Mouse (Mus musculus): Measurements from ENCODE around the gene 3110009E18Rik.
A peak's percentile ranks its signal among the peaks of the same experiment; 100 is the strongest.

Gene 3110009E18Rik

DNA sequence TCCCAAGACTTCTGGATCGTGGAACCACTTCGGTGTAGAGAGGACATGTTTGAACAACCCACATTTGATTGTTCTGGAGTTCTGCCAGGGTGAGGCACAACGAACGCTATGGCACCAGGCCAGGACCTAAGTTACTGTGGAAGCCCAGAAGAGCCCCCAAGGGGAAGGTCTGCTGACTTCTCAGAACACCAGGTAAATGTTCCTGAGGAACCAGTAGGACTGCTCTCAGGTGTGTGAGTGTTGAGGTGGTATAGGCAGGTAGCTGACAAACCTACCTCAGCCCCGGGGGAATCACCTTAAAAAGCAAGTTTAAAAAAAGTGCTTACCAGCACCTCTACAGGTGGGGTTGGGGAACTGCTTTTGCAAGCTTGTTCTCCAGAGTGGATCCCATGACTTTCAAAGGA is 15.4 kb upstream of the 3110009E18Rik start:
- DNase-seq, result peak; percentile 66

- DNase-seq, result peak; percentile 90
These were observed 11.1 kb upstream of the 3110009E18Rik start for GRCm38 (mm10) chr1:120109741-120110432.

DNA sequence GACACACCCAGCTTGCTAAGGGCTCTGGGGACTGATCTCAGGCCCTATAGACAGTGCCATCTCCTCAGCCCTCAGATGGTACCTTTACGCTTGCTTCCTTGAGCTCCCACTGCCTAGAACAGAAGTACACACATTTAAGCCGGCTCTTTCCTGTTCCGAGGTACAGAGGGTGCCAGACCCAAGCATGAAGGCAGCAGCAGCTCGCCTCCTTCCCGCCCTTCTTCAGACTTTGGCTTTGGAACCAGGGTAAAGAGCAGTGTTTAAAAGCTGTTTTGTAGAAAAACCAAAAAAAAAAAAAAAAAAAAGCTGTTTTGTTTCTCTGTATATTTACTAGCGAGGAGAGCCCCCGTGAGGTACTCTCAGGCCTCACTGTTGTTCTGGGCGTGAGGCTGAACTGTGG is 9.2 kb upstream of the 3110009E18Rik start:
- peak; percentile 58 for DNase-seq

GRCm38 (mm10) chr1:120112251-120113187 is 8.5 kb upstream of the 3110009E18Rik start:
- DNase-seq, result no peak

DNA sequence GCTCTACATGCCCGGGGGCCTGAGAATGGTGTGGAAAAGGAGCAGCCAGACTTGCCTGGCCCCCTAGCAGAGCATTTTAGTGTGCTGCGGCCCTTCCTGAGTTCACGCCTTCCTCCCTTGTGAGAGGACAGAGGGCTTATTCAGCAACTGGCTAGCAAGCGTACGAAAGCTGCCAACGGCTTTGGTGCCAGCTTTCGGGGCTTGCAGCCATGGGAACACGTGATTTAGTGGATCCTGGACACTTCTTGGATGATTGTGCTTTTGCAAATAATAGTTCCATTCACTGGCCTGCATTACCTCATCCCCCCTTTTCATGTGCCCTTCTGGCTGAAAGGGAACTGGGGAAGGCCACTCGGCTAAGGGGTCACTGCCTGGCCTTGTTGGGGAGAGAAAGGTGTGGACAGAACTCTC is 5.3 kb upstream of the 3110009E18Rik start:
- DNase-seq, result peak; percentile 91

DNA sequence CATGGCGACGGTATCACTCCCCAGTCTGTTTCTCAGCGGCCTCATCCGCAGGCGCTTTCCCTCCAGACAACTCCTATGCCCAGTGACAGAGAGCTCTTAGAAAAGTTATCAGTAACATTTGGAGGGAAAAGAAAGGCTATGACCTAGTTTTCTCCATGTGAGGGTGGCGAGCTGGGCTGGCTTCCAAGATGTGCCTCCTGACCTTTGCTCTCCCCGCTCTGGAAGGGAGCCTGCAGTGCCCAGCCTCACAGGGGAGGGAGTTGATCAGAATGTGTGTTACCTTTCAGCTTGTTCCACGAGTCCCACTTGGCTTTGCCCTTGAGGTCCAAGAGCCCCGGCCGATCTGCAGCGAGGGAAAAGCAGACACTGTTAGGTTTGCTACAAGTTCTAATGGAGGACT is 4.9 kb upstream of the 3110009E18Rik start:
- DNase-seq, result peak; percentile 91

DNA sequence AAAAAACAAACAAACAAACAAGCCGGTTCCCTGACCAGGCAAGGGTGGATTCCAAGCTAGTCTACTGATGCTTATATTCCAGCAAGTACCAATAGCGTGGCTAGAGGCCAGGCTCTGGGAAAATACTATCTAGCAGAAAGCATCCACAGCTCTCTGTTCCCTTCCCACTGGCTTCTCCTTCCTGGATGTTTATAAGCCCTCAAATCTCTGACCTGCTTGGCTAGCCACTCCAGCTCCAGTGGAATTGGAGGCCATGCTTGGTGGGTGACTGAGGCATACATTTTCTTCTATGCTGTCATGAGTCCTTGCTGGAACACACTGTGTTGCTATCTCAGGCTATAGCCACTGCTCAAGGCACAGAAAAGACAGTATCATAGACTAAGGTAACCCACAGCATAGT is 2.1 kb upstream of the 3110009E18Rik start:
- no peak for DNase-seq

DNA sequence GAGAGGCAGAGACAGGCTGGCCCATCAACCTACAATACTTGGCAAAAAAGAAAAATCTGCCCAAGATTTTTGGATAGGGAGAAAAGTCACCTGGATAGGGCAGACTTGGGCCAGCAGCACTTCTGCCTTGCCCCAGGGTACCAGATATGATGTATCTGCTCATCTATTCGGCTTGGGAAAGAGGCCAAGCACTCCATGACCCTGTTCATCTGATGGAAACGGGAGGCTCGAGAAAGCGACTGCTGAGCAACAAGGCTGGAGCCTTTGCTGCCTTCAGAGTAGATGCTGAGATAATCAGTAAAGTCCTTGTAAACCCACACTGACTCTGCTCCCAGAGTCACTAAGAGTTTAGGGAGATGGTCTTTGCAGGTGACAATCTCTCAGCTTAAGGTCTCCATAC is 1.6 kb upstream of the 3110009E18Rik start:
- no peak for DNase-seq

GRCm38 (mm10) chr1:120120141-120120968 is 632 bp upstream of the 3110009E18Rik start:
- peak; percentile 92 for DNase-seq

DNA sequence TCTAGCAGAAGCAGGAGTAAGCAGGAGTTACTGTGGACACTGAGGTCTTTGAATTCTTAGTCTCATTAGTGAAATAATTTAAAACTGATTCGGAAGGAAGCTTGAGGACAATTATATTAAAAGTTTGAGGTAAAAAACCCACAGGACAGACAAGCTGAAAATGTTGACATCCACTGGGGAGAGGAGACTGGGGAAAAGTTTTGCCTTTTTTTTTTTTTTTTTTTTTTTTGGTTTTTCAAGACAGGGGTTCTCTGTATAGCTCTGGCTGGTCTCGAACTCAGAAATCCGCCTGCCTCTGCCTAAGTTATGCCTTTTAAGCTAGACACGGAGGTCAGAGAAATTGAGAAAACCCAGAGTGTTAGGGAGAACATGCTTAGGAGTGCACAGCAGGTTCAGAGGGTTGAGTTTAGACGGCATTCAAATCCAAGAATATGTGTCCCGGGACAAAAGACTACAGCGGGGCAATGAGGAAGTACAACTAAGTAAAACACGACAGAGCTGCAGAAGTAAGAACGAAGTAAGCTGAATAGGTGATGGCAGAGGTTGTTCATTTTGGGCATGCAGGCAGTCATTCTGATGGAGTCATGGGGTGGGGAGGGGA is 1.0 kb downstream of the 3110009E18Rik start:
- DNase-seq, result no peak

GRCm38 (mm10) chr1:120122634-120123383 is 1.8 kb downstream of the 3110009E18Rik start:
- DNase-seq, result no peak

GRCm38 (mm10) chr1:120124839-120125238 is 3.9 kb downstream of the 3110009E18Rik start:
- DNase-seq, result peak; percentile 61

DNA sequence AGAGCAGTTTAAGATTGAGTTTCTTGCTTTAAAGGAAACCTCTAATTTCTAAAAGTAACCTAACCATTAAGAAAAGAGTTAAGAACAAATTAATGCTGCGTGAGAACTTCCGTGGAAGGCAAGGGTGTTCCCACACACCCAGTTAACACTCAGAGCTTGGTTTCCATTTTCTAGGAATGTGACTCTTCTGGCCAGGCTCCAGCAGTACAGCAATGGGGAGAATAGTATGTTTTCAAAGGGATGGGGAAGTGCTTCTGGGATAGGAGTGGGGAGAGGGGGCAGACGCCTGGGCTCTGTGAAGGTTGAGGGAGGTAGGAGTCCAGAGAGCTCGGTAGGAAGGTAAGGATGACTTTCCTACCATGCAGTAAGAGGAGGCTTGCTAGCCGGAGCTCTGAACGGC is 4.5 kb downstream of the 3110009E18Rik start:
- DNase-seq, result no peak

- peak; percentile 46 for DNase-seq
These were observed 5.3 kb downstream of the 3110009E18Rik start for GRCm38 (mm10) chr1:120126318-120126717.

GRCm38 (mm10) chr1:120132376-120132775 is 11.4 kb downstream of the 3110009E18Rik start:
- DNase-seq, result no peak

DNA sequence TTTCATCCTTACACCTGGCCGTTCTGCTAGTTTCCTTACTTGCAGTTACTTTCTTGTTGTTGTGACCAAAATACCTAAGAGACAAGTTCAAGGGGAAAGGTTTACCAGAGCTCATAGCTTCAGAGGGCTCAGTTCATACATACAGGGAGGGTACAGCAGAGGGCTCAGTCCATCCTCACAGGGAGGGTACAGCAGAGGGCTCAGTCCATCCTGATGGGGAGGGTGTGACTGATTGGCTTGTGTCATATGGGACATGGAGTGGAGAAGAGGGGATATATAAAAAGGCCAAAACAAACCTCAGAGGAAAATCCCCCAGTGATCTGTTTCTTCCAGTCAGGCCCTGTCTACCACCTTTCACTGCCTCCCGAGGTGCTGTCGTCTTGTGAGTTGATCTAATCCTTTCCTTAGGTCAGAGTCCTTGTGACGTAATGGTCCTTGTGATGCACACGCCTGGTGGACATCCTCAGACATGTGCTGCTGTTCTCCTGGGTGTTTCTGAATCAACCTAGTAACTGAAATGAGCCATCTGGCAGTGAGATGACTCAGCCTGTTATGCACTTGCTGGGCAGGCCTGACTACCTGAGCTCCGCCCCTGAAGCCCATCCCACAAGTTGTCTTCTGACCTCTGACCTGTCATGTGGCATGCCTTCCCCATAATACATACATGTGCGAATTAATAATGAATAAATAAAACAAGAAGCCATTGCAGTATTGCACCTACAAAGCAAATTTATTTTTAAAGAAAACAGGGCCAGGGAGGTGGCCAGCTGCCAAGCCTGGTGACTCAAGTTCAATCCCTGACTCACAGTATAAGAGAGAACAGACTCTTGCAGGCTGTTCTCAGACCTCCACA is 15.2 kb downstream of the 3110009E18Rik start:
- no peak for DNase-seq

GRCm38 (mm10) chr1:120138923-120139540 is 18.0 kb downstream of the 3110009E18Rik start:
- no peak for DNase-seq

DNA sequence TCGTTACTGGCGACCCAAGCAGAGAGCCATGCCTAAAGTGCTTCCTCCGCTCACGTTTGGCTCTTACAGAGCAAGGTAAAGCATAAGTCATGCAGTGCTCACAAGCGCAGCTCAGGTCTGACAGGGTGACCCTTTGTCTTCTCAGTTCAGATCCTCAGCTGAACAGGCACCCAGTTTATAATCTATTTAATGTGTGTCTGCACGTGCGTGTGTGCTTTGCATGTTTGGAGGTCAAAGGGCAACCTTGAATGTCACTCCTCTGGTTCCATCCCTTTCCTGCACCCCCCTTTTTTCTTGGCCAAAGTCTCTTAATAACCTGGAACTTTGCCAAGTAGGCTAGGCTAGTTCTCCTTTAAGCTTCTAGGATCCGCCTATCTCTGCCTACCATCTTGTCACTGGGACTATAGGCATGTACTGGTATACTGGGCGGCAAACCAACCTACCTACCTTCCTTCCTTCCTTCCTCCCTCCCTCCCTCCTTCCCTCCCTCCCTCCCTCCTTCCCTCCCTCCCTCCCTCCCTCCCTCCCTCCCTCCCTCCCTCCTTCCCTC is 19.2 kb downstream of the 3110009E18Rik start:
- DNase-seq, result peak; percentile 54

DNA sequence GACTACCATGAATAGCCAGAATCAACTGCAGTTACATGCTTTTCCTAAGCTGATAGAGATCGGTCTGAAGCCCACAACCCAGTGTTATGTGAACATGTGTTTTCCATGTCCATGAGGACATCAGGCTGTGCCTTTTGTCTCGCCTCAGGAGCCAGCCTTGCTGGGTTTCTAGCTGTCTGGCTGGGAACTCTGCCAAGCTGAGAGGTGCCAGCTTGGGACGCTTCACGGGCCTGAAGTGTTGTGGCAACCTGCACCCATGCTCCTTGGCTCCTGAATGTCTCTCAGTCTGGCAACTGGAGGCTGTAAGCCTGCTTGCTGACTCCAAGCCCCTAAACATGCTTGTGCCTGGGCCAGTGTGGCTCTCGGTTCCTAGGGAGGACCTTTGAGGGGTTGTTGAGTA is 21.6 kb downstream of the 3110009E18Rik start:
- DNase-seq, result peak; percentile 69
